Mouse (Mus musculus) stomach, postnatal 0 days (tissue): ENCODE measurements around the gene Nup133. TPM values are rescaled to one million over a fixed set of nuclear protein-coding genes. Genes with fewer than 3 reads are reported as not detected.

Source experiments
- ATAC-seq: fragments of 200-750 bp; cut with Nextera tagmentation; 2 replicates; pipeline ENCODE4 v1.8.0; 2017; ENCODE audit not compliant: low FRiP score, low TSS enrichment
- DNase-seq: peaks from one replicate; pipeline ENCODE4 v3.0.0-alpha.2; 2016; ENCODE audit warnings: low spot score
- H3K27ac ChIP-seq: fragments of 300-500 bp; sonication (generic); replicated peaks from 2 replicates; pipeline ENCODE4 v1.5.1; 2014; ENCODE audit warnings: mild to moderate bottlenecking, control low read depth
- H3K27me3 ChIP-seq: fragments of 300-500 bp; sonication (generic); 2 replicates; pipeline ENCODE4 v1.6.1; 2014; ENCODE audit warnings: low read length; ENCODE audit not compliant: control insufficient read depth, insufficient read depth
- H3K36me3 ChIP-seq: fragments of 300-500 bp; sonication (generic); 2 replicates; pipeline ENCODE4 v1.6.1; 2014; ENCODE audit warnings: low read length, mixed read lengths; ENCODE audit not compliant: control insufficient read depth, insufficient read depth
- H3K4me1 ChIP-seq: fragments of 300-500 bp; sonication (generic); replicated peaks from 2 replicates; pipeline ENCODE4 v1.6.1; 2014; ENCODE audit warnings: antibody characterized with exemption; ENCODE audit not compliant: control insufficient read depth, insufficient read depth
- H3K4me2 ChIP-seq: fragments of 300-500 bp; sonication (generic); replicated peaks from 2 replicates; pipeline ENCODE4 v1.6.1; 2014; ENCODE audit warnings: low read depth, mild to moderate bottlenecking, control low read depth, moderate library complexity
- H3K4me3 ChIP-seq: fragments of 300-500 bp; sonication (generic); 2 replicates; pipeline ENCODE4 v1.5.1; 2014; ENCODE audit warnings: low read depth, low read length, control low read depth
- H3K9ac ChIP-seq: fragments of 300-500 bp; sonication (generic); 2 replicates; pipeline ENCODE4 v1.6.1; 2014; ENCODE audit warnings: mild to moderate bottlenecking, low read length, control low read depth, mixed read lengths
- H3K9me3 ChIP-seq: fragments of 300-500 bp; sonication (generic); 2 replicates; pipeline ENCODE4 v1.6.1; 2016; ENCODE audit warnings: low read length; ENCODE audit not compliant: control insufficient read depth
- CTCF ChIP-seq: IDR thresholded peaks from 2 replicates; pipeline ENCODE4 v1.5.1; 2016; ENCODE audit warnings: antibody characterized with exemption, low read depth, mild to moderate bottlenecking, moderate library complexity
- EP300 ChIP-seq: optimal IDR thresholded peaks from 2 replicates; pipeline ENCODE3; 2016; ENCODE audit warnings: antibody characterized with exemption
- WGBS: fragments of 180-500 bp; shearing (Covaris S2); extraction: QIAGEN DNeasy Blood & Tissue Kit; methylation state at CpG from one replicate; pipeline ENCODE4 v1.1.7; 2014; 5-methylcytosine and 5-hydroxymethylcytosine counted together
- polyA plus RNA-seq: library from polyadenylated mRNA; unstranded; fragments of >200 nt; fragmentation: Nextera tagmentation; extraction: Ambion mirVana; gene quantifications from 2 replicates; pipeline ENCODE4 v1.2.1, GENCODE M21; 2015

Nup133 gene
- polyA plus RNA-seq, 1 experiment from 2014 or later, result 8.5 TPM

DNA sequence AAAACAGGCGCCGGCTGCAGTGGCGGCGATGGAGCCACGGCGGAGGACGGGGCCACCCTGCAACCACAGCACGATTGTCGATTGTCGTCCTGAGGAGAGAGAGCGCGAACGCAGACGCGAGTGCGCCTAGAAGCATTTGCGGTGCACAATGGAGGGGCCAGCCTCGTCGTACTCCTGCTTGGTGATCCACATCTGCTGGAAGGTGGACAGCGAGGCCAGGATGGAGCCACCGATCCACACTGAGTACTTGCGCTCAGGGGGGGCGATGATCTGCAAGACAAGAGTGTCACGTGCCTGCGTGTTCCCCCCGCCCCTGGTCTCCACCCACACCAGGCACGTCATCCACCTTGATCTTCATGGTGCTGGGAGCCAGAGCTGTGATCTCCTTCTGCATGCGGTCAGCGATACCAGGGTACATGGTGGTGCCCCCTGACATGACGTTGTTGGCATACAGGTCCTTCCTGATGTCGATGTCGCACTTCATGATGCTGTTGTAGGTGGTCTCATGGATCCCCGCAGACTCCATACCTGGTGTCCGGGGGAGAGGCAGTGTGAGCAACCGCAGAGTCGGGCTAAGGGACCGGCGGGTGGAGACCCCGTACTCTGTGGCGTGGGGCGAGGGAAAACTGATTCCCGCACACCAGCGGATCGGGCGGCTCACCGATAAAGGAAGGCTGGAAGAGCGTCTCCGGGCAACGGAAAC is 57.0 kb downstream of the Nup133 start:
- WGBS, result 2% methylated on average over 49 of the region's 49 CpGs
- no peak for ATAC-seq
- H3K4me1 ChIP-seq, result no peaks in the 10 kb centered on the region; the same call in 1 of the 2 replicates

DNA sequence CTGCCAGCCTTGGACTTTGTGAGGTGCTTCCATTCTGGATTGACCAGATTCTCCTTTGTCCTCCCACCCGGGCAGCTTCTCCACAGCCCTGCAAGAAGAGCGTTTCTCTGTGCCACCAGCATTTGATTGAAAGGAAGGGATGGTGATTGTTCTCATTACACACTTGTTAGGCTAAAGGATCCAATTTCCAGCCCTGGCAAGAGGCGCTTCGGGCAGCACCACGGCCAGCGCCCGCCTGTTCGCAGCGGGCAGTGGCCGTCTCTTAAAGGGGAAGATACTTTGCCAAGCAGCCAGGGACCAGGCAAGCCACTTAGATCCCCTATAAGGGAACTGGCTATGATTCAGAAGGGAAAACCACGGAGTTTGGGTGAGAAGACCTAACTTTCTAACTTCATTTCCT is 57.8 kb downstream of the Nup133 start:
- peaks cover 9% of the 10 kb centered on the region for H3K27me3 ChIP-seq
- no peak overlapping the region; the same call in 1 of the 2 replicates for H3K4me2 ChIP-seq
- no peak for TF ChIP-seq CTCF
- TF ChIP-seq EP300, result no peak
- DNase-seq, result peak; percentile 74
- ATAC-seq, result no peak
- no peaks in the 10 kb centered on the region for H3K36me3 ChIP-seq
- WGBS, result 1% methylated on average over 11 of the region's 11 CpGs
- no peak overlapping the region for H3K4me3 ChIP-seq
- H3K9ac ChIP-seq, result no peak overlapping the region
- H3K4me1 ChIP-seq, result no peaks in the 10 kb centered on the region; the same call in 1 of the 2 replicates
- no peak overlapping the region for H3K27ac ChIP-seq
- H3K9me3 ChIP-seq, result no peaks in the 10 kb centered on the region

More for the DNA sequence above, 57.0 kb downstream of the Nup133 start:
- peak overlapping the region; percentile 27 for H3K4me2 ChIP-seq
- DNase-seq, result no peak
- no peaks in the 10 kb centered on the region for H3K36me3 ChIP-seq
- no peaks in the 10 kb centered on the region for H3K9me3 ChIP-seq
- H3K4me3 ChIP-seq, result 0 out of 2 replicates have a peak overlapping the region, but pooled peaks have one; percentile 4
- TF ChIP-seq CTCF (no peak), EP300 (no peak)
- H3K27ac ChIP-seq, result no peak overlapping the region
- no peak overlapping the region for H3K9ac ChIP-seq
- H3K27me3 ChIP-seq, result peaks cover 9% of the 10 kb centered on the region

DNA sequence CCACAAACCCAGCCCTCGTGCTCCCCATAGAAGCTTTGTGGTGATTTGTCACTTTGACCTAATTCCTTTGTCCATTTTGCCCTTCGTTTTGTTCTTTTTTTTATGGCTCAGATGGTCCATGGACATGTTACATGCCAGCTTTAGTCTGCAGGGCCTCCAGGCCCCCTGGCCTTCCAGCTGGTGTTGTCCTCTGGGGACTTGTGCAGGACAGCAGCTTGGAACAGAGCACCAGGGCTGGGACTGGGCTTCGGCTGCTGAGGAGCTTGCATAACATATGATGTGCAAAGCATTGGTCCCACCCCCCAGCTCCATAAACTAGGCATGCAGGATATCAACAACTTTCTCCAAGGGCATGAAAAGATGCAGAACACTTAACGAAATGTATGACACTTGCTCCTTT is 59.3 kb downstream of the Nup133 start:
- DNase-seq (no peak), ATAC-seq (no peak)
- Histone ChIP-seq H3K36me3 (no peaks in the 10 kb centered on the region), H3K4me2 (no peak overlapping the region), H3K4me1 (no peaks in the 10 kb centered on the region; the same call in 1 of the 2 replicates), H3K4me3 (no peak overlapping the region), H3K27me3 (peaks cover 9% of the 10 kb centered on the region), H3K9ac (no peak overlapping the region), H3K27ac (no peak overlapping the region), H3K9me3 (no peaks in the 10 kb centered on the region)
- WGBS, result 58% methylated on average over 4 of the region's 4 CpGs
- TF ChIP-seq EP300, result no peak
- no peak for TF ChIP-seq CTCF

DNA sequence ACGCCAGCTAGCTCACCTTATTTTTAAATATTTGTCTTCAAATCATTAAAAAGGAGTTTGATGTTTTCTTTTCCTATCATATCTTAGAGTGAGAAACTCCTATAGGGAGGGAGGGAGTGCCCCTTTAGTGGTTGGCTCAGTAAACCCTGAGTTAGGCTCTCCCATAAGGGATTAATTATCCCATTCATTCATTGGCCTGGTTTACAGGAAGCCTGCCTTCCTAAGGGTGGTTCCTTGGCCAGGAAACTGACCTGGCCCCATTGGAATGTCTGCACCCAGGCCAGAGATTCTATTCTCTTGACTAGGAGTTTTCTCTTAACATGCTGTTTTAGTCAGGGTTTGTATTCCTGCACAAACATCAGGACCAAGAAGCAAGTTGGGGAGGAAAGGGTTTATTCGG is 61.1 kb downstream of the Nup133 start:
- ATAC-seq, result no peak
- TF ChIP-seq EP300 (no peak), CTCF (no peak)
- Histone ChIP-seq H3K4me3 (no peak overlapping the region), H3K9ac (no peak overlapping the region), H3K4me1 (no peaks in the 10 kb centered on the region; the same call in 1 of the 2 replicates), H3K27ac (no peak overlapping the region), H3K9me3 (no peaks in the 10 kb centered on the region), H3K4me2 (no peak overlapping the region), H3K36me3 (no peaks in the 10 kb centered on the region), H3K27me3 (peaks cover 9% of the 10 kb centered on the region)
- DNase-seq, result no peak
- WGBS, result 73% methylated on average over 2 of the region's 2 CpGs

DNA sequence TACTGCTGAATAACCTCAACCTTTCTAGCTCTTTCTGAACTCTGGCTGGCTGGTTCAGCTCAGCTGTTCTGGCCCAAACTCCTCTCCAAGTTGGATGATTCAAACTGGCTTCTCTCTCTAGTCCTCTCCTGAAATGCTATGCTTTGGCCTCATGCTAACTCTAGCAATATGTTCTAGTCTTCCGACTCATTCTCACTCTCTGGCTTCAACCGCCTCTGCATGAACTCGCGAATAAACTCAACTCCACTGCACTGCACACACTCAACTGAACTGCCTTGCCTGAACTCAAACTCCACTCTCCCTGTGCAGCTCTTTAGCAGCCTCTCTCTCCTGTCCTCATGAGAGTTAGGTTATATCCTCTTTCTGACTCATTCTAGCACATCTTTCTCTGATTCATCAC is 61.9 kb downstream of the Nup133 start:
- H3K4me3 ChIP-seq, result no peak overlapping the region
- TF ChIP-seq EP300 (no peak), CTCF (no peak)
- H3K27me3 ChIP-seq, result peaks cover 9% of the 10 kb centered on the region
- no peaks in the 10 kb centered on the region for H3K9me3 ChIP-seq
- no peak overlapping the region for H3K9ac ChIP-seq
- ATAC-seq (no peak), DNase-seq (no peak)
- H3K27ac ChIP-seq, result no peak overlapping the region
- 86% methylated on average over 4 of the region's 4 CpGs for WGBS
- no peak overlapping the region for H3K4me2 ChIP-seq
- no peaks in the 10 kb centered on the region; the same call in 1 of the 2 replicates for H3K4me1 ChIP-seq
- no peaks in the 10 kb centered on the region for H3K36me3 ChIP-seq
